Comparison of ENCODE assay signal across 11 mouse cellular contexts in genomic region chr12:32692081-32692819, GRCm38 (mm10).
DNase-seq lines count a peak whose midpoint lies in the region; ATAC-seq lines count a peak whose summit lies in the region.
"Had no signal": no experiment of that assay in that cellular context is flagged by ENCODE, and none has a peak within 500 bp of the region (broad histone marks: within the 10 kb centered on the region; RNA-seq: fewer than 3 reads in every experiment).

No protein-coding gene starts in this region.

- H3K4me2 ChIP-seq in hindbrain, embryonic 16.5 days (ENCODE audit: low read length) = no peak overlapping the region
- H3K4me2 ChIP-seq in lung, embryonic 15.5 days = no peak overlapping the region
- H3K4me2 ChIP-seq: intestine, embryonic 15.5 days; liver, embryonic 12.5 days; neural tube, embryonic 12.5 days had no signal

- DNase-seq in cerebellum, adult 11-12 months = no peak
- peak; percentile 82 for DNase-seq in left cerebral cortex, postnatal 4 days
- DNase-seq in left cerebral cortex, adult 11 months (ENCODE audit: low spot score) = no peak
- DNase-seq in frontal cortex, postnatal 10 days (ENCODE audit: low spot score in 2 of 2) = no peak
- DNase-seq in thymus, postnatal 14 days = no peak

- no peak overlapping the region for H3K4me3 ChIP-seq in hindbrain, embryonic 16.5 days (ENCODE audit: low read length)
- no peak overlapping the region for H3K4me3 ChIP-seq in lung, embryonic 15.5 days
- H3K4me3 ChIP-seq: intestine, embryonic 15.5 days; liver, embryonic 12.5 days; neural tube, embryonic 12.5 days had no signal

- 43% methylated on average over 8 of the region's 8 CpGs for WGBS in hindbrain, embryonic 16.5 days
- WGBS in lung, embryonic 15.5 days = 35% methylated on average over 8 of the region's 8 CpGs

- H3K36me3 ChIP-seq in hindbrain, embryonic 16.5 days (ENCODE audit: control insufficient read depth, insufficient read depth, low read length) = no peaks in the 10 kb centered on the region
- H3K36me3 ChIP-seq in lung, embryonic 15.5 days = no peaks in the 10 kb centered on the region
- H3K36me3 ChIP-seq: intestine, embryonic 15.5 days; liver, embryonic 12.5 days; neural tube, embryonic 12.5 days had no signal

- intact Hi-C loops in left cerebral cortex, postnatal 4 days (cut with DNase I) = no loop called here

- no peak overlapping the region for H3K9ac ChIP-seq in hindbrain, embryonic 16.5 days (ENCODE audit: low read depth, low read length)
- no peak overlapping the region for H3K9ac ChIP-seq in lung, embryonic 15.5 days
- H3K9ac ChIP-seq: intestine, embryonic 15.5 days; liver, embryonic 12.5 days; neural tube, embryonic 12.5 days had no signal

- no peaks in the 10 kb centered on the region for H3K9me3 ChIP-seq in hindbrain, embryonic 16.5 days (ENCODE audit: control insufficient read depth, low read length)
- no peaks in the 10 kb centered on the region for H3K9me3 ChIP-seq in lung, embryonic 15.5 days
- H3K9me3 ChIP-seq: intestine, embryonic 15.5 days; liver, embryonic 12.5 days; neural tube, embryonic 12.5 days had no signal

- H3K27me3 ChIP-seq in hindbrain, embryonic 16.5 days (replicated peaks; ENCODE audit: control insufficient read depth, insufficient read depth, low read length) = no peaks in the 10 kb centered on the region
- no peaks in the 10 kb centered on the region for H3K27me3 ChIP-seq in lung, embryonic 15.5 days
- H3K27me3 ChIP-seq: intestine, embryonic 15.5 days; liver, embryonic 12.5 days; neural tube, embryonic 12.5 days had no signal

- no peak overlapping the region for H3K27ac ChIP-seq in hindbrain, embryonic 16.5 days (ENCODE audit: low read depth, low read length)
- no peak overlapping the region for H3K27ac ChIP-seq in lung, embryonic 15.5 days
- H3K27ac ChIP-seq: intestine, embryonic 15.5 days; liver, embryonic 12.5 days; neural tube, embryonic 12.5 days had no signal

- peak; percentile 40; the same call in 1 of the 2 replicates for ATAC-seq in cerebellum, adult (ENCODE audit: insufficient number of reproducible peaks, low FRiP score, low TSS enrichment)
- peak; percentile 81 for ATAC-seq in hindbrain, embryonic 16.5 days
- peak; percentile 74; the same call in 1 of the 2 replicates for ATAC-seq in lung, embryonic 15.5 days (ENCODE audit: borderline replicate concordance, extremely low read depth, low FRiP score, low TSS enrichment)
- ATAC-seq: intestine, embryonic 15.5 days; liver, embryonic 12.5 days had no signal

- peaks cover 4% of the 10 kb centered on the region for H3K4me1 ChIP-seq in hindbrain, embryonic 16.5 days (ENCODE audit: control insufficient read depth, insufficient read depth, low read depth, low read length)
- H3K4me1 ChIP-seq in lung, embryonic 15.5 days = peaks cover 11% of the 10 kb centered on the region
- H3K4me1 ChIP-seq: intestine, embryonic 15.5 days; liver, embryonic 12.5 days; neural tube, embryonic 12.5 days had no signal
